Mouse (Mus musculus): ENCODE data around the gene Dtl.

Dtl gene

GRCm38 (mm10) chr1:191575458-191576247 is at the start of gene Dtl, which contains the start of gene Ints7:
Gene Dtl, minus strand, starts transcription at chr1:191575544.
Gene Ints7, plus strand, starts transcription at chr1:191575636.
- DNase-seq (ENCODE audit: low read depth) = peak; percentile 100

DNA sequence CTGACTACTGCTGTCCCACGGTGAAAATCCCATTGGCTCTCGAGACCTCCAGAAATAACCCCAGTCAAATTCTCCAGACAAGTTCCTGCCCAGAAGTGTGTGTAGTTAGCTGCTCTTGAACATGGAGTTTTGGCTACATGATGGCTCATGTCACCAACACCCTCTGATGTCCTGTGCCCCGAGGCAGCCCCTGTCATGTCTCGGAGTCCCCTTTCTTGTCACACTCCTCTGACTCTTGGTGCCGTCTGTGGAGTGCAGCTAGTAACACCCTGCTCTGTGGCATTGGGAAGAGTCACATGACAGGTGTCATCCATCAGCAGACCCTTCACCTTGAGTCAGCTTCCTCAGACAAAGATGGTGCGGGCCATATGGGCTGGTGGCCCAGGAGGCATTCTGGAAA is 49.7 kb upstream of the Dtl start:
- DNase-seq (ENCODE audit: low read depth) = no peak

DNA sequence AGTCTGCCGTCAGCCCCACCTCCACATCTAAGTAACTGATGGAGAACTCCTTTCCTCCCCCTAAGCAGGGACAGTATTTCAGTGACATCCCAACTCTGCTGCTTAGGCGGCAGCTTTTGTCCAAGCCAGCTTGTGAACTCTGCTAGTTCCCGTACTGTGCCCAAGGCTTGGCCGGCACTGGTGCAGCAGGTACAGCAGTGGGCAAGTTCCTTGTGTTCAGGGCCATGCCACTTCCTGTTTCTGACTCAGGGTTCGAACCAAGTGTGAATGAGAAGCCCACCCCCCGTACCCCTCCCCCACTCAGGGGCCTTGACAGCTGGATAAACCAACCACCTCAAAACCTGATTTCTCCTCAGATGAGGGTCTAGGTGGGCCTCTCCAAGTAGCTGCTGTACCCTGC is 49.1 kb upstream of the Dtl start:
- no peak for DNase-seq (ENCODE audit: low read depth)

DNA sequence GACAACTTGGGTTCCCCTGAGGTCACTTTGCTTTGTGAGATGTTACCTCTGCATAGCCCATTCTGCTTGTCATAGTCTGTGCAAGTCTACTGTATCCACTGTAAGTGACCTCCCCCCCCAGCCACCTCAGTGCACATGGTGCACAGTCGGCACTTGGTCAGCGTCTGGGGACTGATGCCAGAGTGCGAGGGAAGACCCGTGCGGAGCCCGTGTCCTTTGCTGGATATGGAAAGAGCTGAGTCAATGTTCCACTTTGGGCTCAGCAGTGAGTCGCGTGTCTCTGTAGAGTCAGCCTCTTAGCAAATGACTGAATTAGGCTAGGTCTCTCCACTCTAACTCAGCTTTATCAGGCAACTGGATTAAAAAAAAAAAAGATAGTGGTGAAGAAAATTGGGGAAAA is 47.5 kb upstream of the Dtl start:
- DNase-seq (ENCODE audit: low read depth) = no peak

GRCm38 (mm10) chr1:191621096-191621495 is 45.8 kb upstream of the Dtl start:
- DNase-seq (ENCODE audit: low read depth) = no peak

DNA sequence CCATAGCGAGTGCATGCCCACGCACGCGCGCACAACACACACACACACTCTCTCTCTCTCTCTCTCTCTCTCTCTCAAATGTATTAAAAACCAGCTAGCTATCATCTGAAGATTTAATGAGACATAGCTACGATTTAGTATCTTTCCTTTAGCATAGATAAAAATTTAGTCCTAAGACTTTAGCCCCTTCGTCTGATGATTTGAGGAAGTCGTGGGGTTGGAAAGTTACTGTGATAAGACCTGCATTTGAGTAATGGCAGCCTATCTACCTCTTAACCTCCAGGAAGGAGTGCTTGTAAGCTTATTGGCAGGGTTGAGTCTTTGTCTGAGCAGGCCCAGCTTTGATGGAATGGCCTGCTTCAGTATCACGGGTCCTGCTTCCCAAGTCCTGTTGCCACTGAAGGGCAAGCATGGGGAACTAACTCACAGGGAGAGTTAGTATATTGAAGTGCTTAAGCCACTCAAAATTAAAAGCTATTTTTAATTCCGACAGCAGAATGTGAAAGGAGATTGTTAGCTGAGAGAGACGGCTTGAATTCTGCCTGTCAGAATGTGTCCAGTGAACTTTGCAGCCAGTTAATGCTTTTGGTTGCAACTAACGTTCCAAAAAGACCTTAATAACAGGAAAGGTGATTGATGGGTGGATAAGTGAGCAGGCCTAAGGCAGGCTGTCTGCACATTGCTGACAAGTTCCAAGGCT is 42.9 kb upstream of the Dtl start:
- no peak for DNase-seq (ENCODE audit: low read depth)

- no peak for DNase-seq (ENCODE audit: low read depth)
These were observed 42.2 kb upstream of the Dtl start for GRCm38 (mm10) chr1:191617589-191617988.

DNA sequence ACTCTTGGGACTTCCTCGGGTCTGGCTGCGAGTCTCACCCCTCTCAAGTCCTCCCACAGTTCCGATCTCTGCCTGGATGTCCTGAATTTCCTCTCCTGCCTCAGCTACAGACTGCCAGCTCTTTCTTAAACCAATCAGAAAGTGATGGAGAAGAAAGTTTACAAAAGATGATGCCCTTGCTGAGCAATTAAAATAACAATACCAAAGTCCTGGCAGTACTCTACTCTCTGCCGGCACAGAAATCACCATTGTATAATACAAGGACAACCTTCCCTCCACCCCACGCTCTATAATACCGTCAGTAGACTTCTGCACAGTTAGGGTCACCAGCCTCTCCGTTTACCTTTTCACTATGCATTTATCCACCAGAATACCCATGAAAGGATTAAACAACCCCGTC is 40.9 kb upstream of the Dtl start:
- DNase-seq (ENCODE audit: low read depth) = no peak

GRCm38 (mm10) chr1:191612877-191613276 is 37.5 kb upstream of the Dtl start:
- DNase-seq (ENCODE audit: low read depth) = no peak

DNA sequence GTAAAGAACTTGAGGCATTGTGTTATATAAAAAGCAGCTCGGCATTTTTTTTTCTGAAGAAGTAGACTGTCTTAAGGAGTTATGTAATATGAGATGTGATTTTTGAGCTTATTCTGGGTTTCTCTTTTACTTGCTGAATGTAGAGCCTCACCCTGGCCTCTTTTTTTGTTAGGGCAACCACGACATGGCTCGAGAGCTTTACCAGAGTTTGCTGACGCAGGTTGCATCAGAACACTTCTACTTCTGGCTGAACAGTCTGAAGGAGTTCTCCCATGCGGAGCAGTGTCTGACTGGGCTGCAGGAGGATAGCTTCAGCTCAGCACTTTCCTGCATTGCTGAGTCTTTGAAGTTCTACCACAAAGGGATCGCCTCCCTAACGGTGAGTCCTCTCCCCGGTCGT is 36.3 kb upstream of the Dtl start:
- DNase-seq (ENCODE audit: low read depth) = no peak

DNA sequence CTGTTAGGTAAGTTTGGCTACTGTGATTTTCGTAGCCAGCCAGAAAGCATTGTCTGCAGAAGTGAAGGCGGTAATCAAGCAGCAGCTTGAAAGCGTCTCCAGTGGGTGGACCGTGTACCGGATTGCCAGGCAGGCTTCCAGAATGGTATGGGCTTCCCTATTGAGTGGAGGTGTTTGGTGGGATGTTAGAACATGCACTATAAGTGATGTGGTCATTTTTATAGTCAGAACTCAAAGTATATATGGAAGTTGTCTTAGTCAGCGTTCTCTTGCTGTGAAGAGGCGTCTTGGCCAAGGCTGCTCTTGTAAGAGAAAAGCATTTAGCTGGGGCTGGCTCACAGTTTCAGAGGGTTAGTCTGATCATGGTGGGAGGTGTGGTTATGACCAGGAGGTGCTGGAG is 35.0 kb upstream of the Dtl start:
- DNase-seq (ENCODE audit: low read depth) = no peak

DNA sequence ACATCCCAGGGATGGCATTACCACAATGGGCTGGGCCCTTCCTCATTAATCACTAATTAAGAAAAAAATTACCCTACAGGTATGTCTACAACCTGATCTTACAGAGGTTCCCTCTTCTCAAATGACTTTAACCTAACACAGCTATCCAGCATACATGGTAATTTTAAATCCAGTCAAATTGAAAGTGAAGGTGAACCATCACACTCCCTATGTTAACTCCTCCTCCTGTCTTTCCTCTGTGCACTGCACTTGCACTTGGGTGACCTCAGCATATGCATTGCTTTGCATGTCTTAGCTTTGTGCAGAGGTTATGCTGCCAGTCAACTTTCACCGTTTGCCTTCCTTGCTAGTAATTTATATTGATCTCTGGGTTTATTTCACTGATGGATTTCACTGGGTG is 34.2 kb upstream of the Dtl start:
- peak; percentile 58 for DNase-seq (ENCODE audit: low read depth)

DNA sequence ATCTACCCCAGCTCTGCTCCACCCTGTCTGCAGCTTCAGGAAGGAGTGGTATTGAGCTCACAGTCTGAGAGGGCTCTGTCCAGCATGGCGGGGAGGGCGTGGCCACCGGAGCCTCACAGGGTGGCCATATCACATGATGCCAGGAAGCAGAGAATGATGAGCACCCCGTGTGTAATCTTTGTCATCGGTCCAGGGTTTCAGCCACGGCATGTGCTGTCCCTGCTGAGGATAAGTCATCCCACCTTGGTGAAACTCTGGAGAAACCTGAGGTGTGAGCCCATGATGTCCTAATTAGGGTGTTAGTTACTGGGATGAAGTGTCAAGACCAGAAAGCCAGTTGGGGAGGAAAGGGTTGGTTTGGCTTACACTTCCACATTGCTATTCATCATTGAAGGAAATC is 33.7 kb upstream of the Dtl start:
- no peak for DNase-seq (ENCODE audit: low read depth)

DNA sequence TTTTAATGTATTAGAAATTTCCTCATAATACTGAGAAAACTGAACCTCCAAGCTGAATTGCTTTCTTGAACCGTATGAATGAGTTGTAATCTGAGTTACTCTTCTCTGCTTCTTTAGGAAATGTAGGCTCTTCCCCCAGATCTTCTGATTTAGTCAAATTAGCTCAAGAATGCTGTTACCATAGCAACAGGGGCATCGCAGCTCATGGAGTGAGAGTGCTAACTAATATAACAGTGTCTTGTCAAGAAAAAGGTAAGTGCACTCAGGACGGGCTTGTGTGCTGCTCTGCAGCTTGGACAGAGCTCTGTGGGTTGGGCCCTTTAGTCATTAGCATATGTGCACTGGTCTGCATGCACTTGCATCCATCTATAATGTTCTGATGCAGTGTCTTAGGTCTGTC is 29.3 kb upstream of the Dtl start:
- no peak for DNase-seq (ENCODE audit: low read depth)

DNA sequence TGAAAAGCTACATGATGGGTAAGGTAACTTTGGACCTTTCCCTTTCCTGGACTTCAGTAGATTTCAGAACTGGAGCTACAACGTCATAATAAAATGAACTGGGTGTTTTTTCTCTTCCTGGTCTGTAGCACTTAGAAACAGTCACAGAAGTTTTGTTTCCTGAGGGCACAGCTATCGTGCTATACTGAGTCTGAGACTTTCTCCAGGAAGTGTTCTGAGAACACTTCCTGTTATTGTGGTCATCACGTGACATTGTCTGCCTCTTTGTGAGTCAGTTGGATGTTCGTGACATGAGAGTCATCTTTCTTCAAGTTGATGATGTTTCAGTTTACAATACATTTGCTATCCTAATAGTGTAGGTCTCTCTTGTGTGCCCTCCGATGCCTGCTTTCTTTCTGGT is 23.9 kb upstream of the Dtl start:
- DNase-seq (ENCODE audit: low read depth) = peak; percentile 82

DNA sequence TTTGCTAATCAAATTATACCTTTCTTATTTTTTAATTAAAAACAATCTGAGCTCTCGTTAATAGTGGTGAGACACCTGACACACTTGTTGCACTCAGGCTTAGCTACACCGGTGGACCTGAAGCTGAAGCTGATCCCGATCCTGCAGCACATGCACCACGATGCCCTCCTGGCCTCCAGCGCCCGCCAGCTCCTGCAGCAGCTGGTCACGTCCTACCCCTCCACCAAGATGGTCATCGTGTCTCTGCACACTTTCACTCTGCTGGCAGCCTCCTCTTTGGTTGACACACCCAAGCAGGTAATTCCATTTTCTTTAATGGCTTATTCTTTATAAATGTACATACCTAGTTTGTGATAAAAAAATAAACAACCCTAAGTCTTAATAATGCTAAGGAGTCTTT is 20.7 kb upstream of the Dtl start:
- DNase-seq (ENCODE audit: low read depth) = no peak

- DNase-seq (ENCODE audit: low read depth) = no peak
These were observed 16.8 kb upstream of the Dtl start for GRCm38 (mm10) chr1:191592016-191592720.

DNA sequence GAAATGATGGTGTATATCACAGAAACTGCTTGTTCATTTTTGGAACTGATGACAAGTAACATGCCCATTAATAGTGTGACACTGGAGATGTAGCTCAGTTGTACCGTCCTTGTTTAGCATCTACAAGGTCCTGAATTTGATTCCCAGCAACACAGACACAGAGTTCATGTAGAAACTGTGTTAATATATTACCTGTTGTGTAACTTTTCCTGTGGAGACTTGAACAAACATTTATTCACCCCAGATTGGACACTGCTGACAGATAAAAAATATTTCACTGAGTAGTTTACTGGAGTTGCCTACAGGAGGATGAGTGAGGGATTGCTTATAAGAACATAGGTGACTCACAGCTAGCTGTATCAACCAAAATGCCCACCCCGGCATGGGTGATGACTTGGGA is 13.4 kb upstream of the Dtl start:
- no peak for DNase-seq (ENCODE audit: low read depth)

- DNase-seq (ENCODE audit: low read depth) = no peak
These were observed 11.7 kb upstream of the Dtl start for GRCm38 (mm10) chr1:191587062-191587461.

- no peak for DNase-seq (ENCODE audit: low read depth)
These were observed 10.4 kb upstream of the Dtl start for GRCm38 (mm10) chr1:191585704-191586103.

GRCm38 (mm10) chr1:191584483-191584882 is 9.1 kb upstream of the Dtl start:
- DNase-seq (ENCODE audit: low read depth) = no peak

DNA sequence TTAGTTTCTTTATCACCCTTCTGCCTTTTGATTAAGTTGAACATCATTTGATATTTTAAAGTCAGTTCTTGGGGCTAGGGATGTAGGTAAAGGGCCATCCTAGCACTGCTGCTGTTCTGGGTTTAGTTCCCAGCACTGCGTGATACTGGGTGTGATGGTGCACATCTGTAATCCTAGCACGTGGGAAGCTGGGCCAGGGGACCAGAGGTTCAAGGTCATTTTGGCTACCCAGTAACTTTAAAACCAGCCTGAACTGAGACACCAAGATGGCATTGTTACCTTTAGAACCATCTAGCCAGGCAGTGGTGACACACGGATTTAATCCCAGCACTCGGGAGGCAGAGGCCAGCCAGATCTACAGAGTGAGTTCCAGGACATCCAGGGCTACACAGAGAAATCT is 8.5 kb upstream of the Dtl start:
- no peak for DNase-seq (ENCODE audit: low read depth)

GRCm38 (mm10) chr1:191581641-191582040 is 6.3 kb upstream of the Dtl start:
- no peak for DNase-seq (ENCODE audit: low read depth)

Measured in induced T-regulatory cell, adult 2 months (primary cell).